10 mouse cellular contexts compared by ENCODE assay signal in genomic region chr2:154463621-154464198, GRCm38 (mm10). TPM values are rescaled to one million over a fixed set of nuclear protein-coding genes. Genes with fewer than 3 reads are reported as not detected.
DNase-seq lines count a peak whose midpoint lies in the region; ATAC-seq lines count a peak whose summit lies in the region.
"Had no signal": no experiment of that assay in that cellular context is flagged by ENCODE, and none has a peak within 500 bp of the region (broad histone marks: within the 10 kb centered on the region; RNA-seq: fewer than 3 reads in every experiment).

No protein-coding gene starts in this region.

- no peak overlapping the region for H3K4me3 ChIP-seq in hindbrain, embryonic 14.5 days (replicated peaks; ENCODE audit: low read length)
- H3K4me3 ChIP-seq in forebrain, embryonic 15.5 days = no peak overlapping the region
- H3K4me3 ChIP-seq: megakaryocyte, embryonic 14.5 days had no signal

- no peak overlapping the region for H3K27ac ChIP-seq in hindbrain, embryonic 14.5 days
- no peak overlapping the region for H3K27ac ChIP-seq in forebrain, embryonic 15.5 days (replicated peaks)
- H3K27ac ChIP-seq: kidney, postnatal 0 days had no signal

- no peak overlapping the region for H3K4me2 ChIP-seq in hindbrain, embryonic 14.5 days (replicated peaks)
- no peak overlapping the region for H3K4me2 ChIP-seq in forebrain, embryonic 15.5 days (replicated peaks)

- no peaks in the 10 kb centered on the region for H3K36me3 ChIP-seq in hindbrain, embryonic 14.5 days (replicated peaks; ENCODE audit: control insufficient read depth, insufficient read depth)
- no peaks in the 10 kb centered on the region for H3K36me3 ChIP-seq in forebrain, embryonic 15.5 days

- peaks cover 17% of the 10 kb centered on the region for H3K4me1 ChIP-seq in hindbrain, embryonic 14.5 days (replicated peaks; ENCODE audit: control insufficient read depth, insufficient read depth, low read length)
- H3K4me1 ChIP-seq in forebrain, embryonic 15.5 days = peaks cover 47% of the 10 kb centered on the region

- H3K9ac ChIP-seq in hindbrain, embryonic 14.5 days = no peak overlapping the region
- H3K9ac ChIP-seq in forebrain, embryonic 15.5 days (replicated peaks) = no peak overlapping the region

- H3K9me3 ChIP-seq in hindbrain, embryonic 14.5 days (ENCODE audit: control insufficient read depth, low read length) = no peaks in the 10 kb centered on the region
- no peaks in the 10 kb centered on the region for H3K9me3 ChIP-seq in forebrain, embryonic 15.5 days

- peak; percentile 62 to 73 for ATAC-seq in hematopoietic stem cell, adult 5-6 weeks (replicated peaks in 1 of 2; ENCODE audit: insufficient read depth in 1 of 2, low FRiP score in 2 of 2, low TSS enrichment in 1 of 2, low read depth in 1 of 2, poor library complexity in 2 of 2, severe bottlenecking in 2 of 2)
- no peak for ATAC-seq in hindbrain, embryonic 14.5 days (ENCODE audit: low FRiP score)
- ATAC-seq in forebrain, embryonic 15.5 days (replicated peaks) = no peak

- DNase-seq in left cerebral cortex, adult 18-20 months (ENCODE audit: low spot score in 2 of 2) = peak; percentile 42 to 44
- no peak for DNase-seq in left cerebral cortex, adult 11 months (ENCODE audit: low spot score)
- DNase-seq in c-Kit-positive CD71-positive TER-119-positive erythroid progenitor cells, embryonic 14.5 days (ENCODE audit: low spot score) = peak; percentile 63
- peak; percentile 41 to 50 for DNase-seq in right cerebral cortex, postnatal 10 days (ENCODE audit: low spot score in 2 of 2)
- no peak for DNase-seq in embryo, embryonic 11 days
- no peak for DNase-seq in hindbrain, embryonic 14.5 days (ENCODE audit: low spot score)

- no peaks in the 10 kb centered on the region for H3K27me3 ChIP-seq in hindbrain, embryonic 14.5 days (ENCODE audit: control insufficient read depth, insufficient read depth, low read length)
- no peaks in the 10 kb centered on the region for H3K27me3 ChIP-seq in forebrain, embryonic 15.5 days
- H3K27me3 ChIP-seq: megakaryocyte, embryonic 14.5 days had no signal

- 86% methylated on average over 11 of the region's 11 CpGs for WGBS in hindbrain, embryonic 14.5 days
- 83% methylated on average over 11 of the region's 11 CpGs for WGBS in forebrain, embryonic 15.5 days

RNA-seq across cellular contexts. Expression of gene Cbfa2t2, which starts 27.4 kb away (rescaled TPM):
- 10 to 100 TPM; 46.1 to 57.0 TPM for total RNA-seq in left cerebral cortex, adult 18-20 months (2021)
- total RNA-seq in hematopoietic stem cell, adult 5-6 weeks (2017) = 25.0 and 26.6 TPM in 2 replicates
- polyA plus RNA-seq in hindbrain, embryonic 14.5 days (2014; fragmentation: Nextera tagmentation; extraction: Ambion mirVana) = 44.6 and 48.0 TPM in 2 replicates
- 78.0 and 82.3 TPM in 2 replicates for polyA plus RNA-seq in forebrain, embryonic 15.5 days (2015; fragmentation: Nextera tagmentation; extraction: Ambion mirVana)

RNA-seq across cellular contexts. Expression of gene Snta1, which starts 55.8 kb away (rescaled TPM):
- 10 to 100 TPM; 34.4 to 36.6 TPM for total RNA-seq in left cerebral cortex, adult 18-20 months (2021)
- total RNA-seq in hematopoietic stem cell, adult 5-6 weeks (2017) = 0.69 TPM in 1 of 2 replicates, not detected in the other
- polyA plus RNA-seq in hindbrain, embryonic 14.5 days (2014; fragmentation: Nextera tagmentation; extraction: Ambion mirVana) = 7.0 and 7.1 TPM in 2 replicates
- 9.2 and 11.1 TPM in 2 replicates for polyA plus RNA-seq in forebrain, embryonic 15.5 days (2015; fragmentation: Nextera tagmentation; extraction: Ambion mirVana)

Comparison
In these comparisons a context has a peak if more than half of its experiments do, and no peak if none do; other contexts are left out.
1. DNase-seq: peak in left cerebral cortex, adult 18-20 months (2 of 2), c-Kit-positive CD71-positive TER-119-positive erythroid progenitor cells, embryonic 14.5 days (single experiment) and right cerebral cortex, postnatal 10 days (2 of 2); none in left cerebral cortex, adult 11 months (single experiment), embryo, embryonic 11 days (single experiment) and hindbrain, embryonic 14.5 days (single experiment).
2. ATAC-seq: peak in hematopoietic stem cell, adult 5-6 weeks (2 of 2); none in hindbrain, embryonic 14.5 days (single experiment) and forebrain, embryonic 15.5 days (single experiment).
3. RNA of gene Snta1, which starts 55.8 kb away (total RNA-seq): 34.4 to 36.6 TPM in left cerebral cortex, adult 18-20 months; 0.69 TPM in hematopoietic stem cell, adult 5-6 weeks; every median in the first group is over 10 times any median in the second.